Mouse (Mus musculus) skeletal muscle tissue, adult 2 months (tissue): ENCODE results near the gene Mrc2.

Source experiments
- DNase-seq: peaks from one replicate; pipeline ENCODE4 v3.0.0-alpha.2; 2012; ENCODE audit warnings: low read depth, low spot score

Gene Mrc2

GRCm38 (mm10) chr11:105349780-105350324, 57.4 kb downstream of the Mrc2 start:
- no peak for DNase-seq

DNA sequence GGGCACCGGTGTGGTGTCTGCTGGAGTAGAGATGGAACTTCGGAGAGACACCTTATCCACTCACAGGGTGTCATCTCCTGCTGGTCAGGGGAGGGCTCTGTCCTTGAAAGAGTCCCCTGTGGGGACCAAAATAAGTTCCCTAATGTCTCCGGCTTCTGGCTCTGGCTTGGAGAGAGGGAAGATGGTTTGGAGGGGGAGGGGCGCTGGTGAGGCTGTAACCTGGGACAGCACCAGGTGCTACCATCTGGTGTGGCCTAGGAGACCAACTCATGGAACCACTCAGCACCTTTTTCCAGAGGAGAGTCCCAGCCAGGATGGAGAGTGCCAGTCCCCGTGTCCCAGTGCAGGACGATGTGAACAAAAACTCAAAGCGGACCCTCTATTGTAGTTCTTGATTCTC, 58.2 kb downstream of the Mrc2 start:
- no peak for DNase-seq

GRCm38 (mm10) chr11:105352152-105352551, 59.7 kb downstream of the Mrc2 start:
- DNase-seq: no peak

- DNase-seq: peak; percentile 92
These were observed 60.8 kb downstream of the Mrc2 start for GRCm38 (mm10) chr11:105352954-105353890.

- DNase-seq: no peak
These were observed 61.4 kb downstream of the Mrc2 start for GRCm38 (mm10) chr11:105353891-105354280.

GRCm38 (mm10) chr11:105356301-105356700, 63.9 kb downstream of the Mrc2 start:
- no peak for DNase-seq

- DNase-seq: no peak
These were observed 69.8 kb downstream of the Mrc2 start for GRCm38 (mm10) chr11:105362041-105362765.

DNA sequence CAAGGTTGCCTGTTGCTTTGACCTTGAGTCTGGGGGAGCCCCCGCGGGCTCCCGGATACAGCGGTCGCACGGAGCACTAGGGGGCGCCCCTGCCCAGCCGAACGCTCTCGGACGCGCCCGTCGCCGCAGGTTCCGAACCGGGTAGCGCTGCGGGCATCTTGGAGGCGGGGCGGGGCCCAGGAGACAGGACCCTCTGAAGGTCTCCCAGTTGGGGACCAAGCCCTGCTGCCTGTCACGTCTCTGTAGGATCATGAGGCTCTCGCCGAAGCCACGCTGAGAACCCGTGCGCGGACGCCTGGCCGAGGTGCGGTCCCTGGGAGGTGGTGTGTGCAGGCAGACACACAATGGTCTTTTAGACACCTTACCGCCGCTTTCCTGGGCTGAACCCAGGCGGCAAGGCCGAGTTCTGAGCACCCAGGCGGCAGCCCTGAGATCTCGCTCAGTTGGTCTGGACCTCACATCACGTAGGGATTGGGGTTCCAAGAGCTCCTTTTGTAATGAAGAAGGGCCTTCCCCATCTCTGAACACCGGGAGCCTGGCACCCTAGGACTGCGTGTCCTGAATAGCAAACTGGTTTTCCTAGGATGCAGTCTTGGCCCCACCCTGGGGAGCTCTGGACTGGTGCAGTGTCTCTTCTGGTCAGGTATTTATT, 70.6 kb downstream of the Mrc2 start:
- no peak for DNase-seq

DNA sequence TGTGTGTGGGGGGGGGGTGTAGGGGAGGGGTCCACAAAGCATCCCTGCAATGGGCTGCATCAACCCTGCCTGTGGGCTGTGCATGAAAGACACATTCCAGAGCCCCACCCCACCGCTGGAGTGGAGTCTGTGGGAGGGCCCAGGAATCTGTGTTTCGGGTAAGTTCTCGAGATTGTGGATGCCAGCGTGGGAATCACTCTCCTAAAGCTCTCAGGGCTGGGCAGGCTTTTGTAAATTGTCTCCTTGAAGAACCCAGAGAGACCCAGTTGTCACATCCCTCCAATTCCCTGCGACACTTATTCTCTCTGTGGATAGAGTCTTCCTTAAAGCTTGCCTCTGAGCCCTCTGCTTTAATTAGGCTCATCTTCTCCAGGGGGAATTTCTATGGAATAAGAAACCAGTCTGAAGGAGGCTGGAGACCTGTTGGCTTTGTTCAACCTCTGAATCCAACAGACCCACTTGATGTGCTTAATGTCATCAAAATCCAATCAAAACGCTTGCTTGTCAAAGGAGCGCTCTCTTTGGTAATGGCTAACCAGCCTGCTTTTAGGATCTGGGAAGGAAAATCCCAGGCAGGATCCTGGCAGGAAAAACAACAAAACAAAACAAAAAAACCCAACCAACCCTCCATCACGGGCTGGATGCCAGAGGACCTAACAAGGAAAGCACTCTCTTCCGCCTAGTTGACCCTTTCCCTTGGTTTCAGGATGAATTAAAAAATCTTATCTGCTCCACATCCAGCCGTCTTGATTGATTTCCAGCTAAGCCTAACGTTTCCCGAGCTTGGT, 71.3 kb downstream of the Mrc2 start:
- no peak for DNase-seq

GRCm38 (mm10) chr11:105364386-105365065, 72.1 kb downstream of the Mrc2 start:
- no peak for DNase-seq

DNA sequence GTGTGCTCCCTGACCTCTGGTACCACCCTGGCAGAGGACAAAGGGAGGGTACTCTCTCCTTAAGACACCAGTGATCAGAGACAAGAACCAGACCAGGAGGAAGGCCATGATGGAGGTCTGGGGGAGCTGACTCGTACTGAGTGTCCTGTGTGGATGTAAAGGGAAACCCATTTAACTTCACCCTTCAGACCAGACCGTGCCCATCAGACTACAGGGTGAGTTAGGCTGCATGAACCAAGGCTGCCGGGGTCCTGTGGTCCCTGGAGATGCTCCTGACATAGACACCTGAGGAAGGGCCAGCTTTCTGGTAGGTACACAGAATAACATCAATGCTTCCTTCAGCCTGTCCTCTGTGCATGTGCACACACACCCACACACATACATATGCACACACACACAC, 73.2 kb downstream of the Mrc2 start:
- DNase-seq: no peak

DNA sequence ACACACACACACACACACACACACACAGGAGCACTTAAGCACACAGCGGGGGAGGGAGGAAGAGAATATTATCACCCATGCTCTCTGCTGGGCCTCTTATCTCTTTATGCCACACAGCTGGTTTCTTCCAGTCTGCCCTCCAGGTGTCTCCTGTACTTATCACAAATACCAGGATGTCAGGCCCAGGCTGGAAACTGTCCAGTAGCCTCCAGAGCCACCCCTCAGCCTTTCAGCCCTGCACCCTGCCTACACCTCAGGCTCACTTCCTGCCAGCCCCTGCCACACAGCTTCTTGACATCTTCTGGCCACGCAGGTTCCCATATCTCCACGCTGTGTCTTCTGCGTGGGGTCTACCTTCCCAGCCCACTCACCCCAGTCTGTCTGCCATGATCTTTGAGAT, 73.6 kb downstream of the Mrc2 start:
- no peak for DNase-seq

- no peak for DNase-seq
These were observed 74.7 kb downstream of the Mrc2 start for GRCm38 (mm10) chr11:105367163-105367562.

DNA sequence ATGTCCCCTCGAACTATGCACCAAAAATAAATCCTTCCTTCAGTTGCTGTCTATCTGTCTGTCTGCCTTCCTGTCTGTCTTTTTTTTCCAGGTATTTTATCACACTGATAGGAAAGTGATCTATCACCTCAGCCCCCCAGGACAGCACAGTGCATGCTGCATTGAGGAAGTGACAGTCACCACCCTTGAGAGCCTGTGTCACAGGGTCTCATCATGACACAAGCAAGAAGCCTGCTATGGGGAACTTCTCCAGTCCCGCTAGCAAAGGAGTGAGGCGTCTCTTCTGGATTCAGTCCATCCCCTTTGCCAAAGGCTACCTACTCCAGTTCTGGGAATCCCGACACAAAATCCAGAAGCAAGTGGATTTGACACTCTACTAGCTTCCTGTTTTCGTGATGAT, 76.4 kb downstream of the Mrc2 start:
- DNase-seq: no peak

DNA sequence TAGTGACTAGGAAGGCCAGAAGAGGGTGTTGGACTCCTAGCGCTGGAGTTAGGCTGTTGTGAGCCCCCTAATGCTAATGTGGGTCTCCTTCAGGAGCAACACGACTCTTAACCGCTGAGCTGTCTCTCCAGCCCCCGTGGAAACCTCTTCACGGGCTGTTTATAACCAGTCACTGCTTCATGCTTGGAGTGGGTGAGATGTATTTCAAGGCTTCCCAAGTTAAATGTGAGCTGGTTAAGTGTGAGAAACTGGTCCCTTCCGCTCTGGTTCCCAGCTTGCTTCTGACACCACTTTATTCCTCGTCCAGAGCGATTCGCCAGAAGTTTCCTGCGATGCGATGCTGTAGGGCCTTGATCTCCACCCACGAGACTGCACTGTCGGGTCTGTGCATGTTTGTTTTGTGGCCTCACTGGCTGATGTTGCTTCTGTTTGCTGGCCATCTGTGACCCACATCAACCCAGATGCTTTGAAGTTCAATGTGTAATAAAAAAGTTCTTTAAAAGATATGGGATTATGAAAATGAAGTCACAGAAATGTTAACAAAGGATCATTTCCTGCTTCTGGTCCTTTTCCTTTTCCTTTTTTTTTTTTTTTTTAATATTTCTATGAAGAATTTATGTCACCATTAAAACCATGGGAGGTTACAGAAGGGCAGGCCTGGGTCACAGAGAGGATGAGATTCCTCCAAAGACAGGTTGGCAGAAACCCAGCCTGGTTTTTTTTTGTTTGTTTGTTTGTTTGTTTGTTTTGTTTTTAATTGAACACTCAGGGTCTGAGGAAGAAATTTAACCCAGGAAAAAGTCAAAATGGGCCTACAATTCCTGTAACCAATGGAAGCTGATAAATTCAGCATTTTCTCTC, 77.3 kb downstream of the Mrc2 start:
- DNase-seq: no peak

GRCm38 (mm10) chr11:105371818-105372217, 79.4 kb downstream of the Mrc2 start:
- DNase-seq: no peak

DNA sequence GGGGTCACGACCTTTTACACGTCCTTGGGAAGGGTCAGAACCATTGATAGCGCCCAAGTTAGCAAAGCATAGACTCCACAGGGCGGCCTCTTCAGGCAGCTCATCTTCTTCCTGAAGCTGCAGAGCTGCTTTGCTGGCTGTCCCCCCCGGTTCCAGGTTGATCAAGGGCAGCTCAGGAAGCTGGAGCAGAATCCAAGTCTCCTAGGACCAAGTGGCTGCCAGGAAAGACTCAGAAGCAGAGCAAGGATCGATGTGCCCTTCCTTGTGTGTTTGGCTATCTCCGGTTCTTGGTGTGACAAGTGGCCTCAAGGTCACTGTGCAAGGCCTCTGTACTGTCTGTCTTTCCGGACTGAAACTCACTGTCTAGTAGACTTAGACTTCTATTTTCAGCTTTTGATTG, 81.4 kb downstream of the Mrc2 start:
- no peak for DNase-seq

- no peak for DNase-seq
These were observed 82.2 kb downstream of the Mrc2 start for GRCm38 (mm10) chr11:105374526-105375175.

GRCm38 (mm10) chr11:105375821-105376235, 83.4 kb downstream of the Mrc2 start:
- no peak for DNase-seq
